Mouse (Mus musculus) small intestine, adult 2 months (tissue): Measurements from ENCODE around the gene Rnf216.

ENCODE experiments used
- CTCF ChIP-seq: fragments of 200-500 bp; IDR thresholded peaks from 2 replicates; pipeline ENCODE4 v1.5.1; 2012; ENCODE audit warnings: low read depth, mild to moderate bottlenecking, control low read depth, inconsistent platforms, low read length, moderate library complexity, mixed read lengths; ENCODE audit not compliant: insufficient replicate concordance, insufficient read length; ENCODE audit errors: extremely low read depth
- POLR2A ChIP-seq: fragments of 200-500 bp; IDR thresholded peaks from 2 replicates; pipeline ENCODE4 v1.6.1; 2012; ENCODE audit warnings: low read depth, mild to moderate bottlenecking, control low read depth, inconsistent platforms, low read length, moderate library complexity

DNA sequence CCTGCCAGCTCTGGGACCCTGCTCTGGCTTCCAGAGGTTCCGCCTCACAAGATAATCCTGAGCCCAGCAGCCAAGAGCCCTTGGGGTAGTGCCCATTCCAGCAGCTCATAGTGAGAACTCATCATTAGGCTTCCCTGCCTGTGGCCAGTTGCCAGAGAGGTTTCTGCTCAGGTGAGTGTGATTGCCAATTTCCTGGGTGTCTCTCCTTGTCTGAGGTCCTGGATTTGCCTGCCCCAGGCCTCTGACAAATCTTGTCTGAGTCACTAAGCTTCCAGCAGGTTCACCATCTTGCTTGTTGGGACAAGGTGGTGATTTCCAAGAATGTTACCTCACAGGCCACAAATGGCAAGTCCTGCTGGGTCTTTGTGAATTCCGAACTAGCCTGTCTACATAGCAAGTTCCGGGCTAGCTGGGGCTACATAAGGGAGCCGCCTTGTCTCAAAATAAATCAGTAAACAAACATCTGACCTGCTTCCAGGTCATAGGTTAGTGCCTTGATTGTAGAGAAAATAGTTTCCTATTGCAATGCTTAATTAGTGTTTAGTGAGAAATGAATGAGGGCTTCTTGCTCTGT is 12.1 kb upstream of the Rnf216 start:
- no peak for TF ChIP-seq POLR2A
- TF ChIP-seq CTCF = no peak
